Mouse (Mus musculus): ENCODE data around the gene Cd8b1. TPM values are rescaled to one million over a fixed set of nuclear protein-coding genes. Genes with fewer than 3 reads are reported as not detected.

Cd8b1 gene
- 0.28 TPM for polyA plus RNA-seq (2014; fragmentation: Illumina TruSeq; extraction: RNeasy Lipid Tissue Mini Kit (QIAGEN cat#74804); ENCODE audit: low read depth, low replicate concordance)

DNA sequence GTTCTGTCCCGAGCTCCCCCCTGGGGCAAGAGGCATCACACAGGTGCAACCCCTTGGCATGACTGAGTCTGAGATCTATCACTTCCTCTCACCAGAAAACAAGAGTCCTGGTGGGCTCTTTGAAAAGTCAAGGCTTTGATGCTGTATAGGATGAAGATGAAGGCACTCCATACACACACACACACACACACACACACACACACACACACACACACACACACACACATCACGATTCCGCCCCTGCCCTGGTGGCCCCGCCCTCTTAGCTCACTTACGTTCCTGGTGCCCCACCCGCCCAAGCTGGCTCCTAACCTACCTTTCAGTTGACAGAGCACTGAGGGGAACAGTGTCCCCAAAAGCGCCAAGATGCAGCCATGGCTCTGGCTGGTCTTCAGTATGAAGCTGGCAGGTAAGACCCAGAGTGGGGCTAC is at the start of gene Cd8b1:
Gene Cd8b1, plus strand, starts transcription at position 298 of the 431 bp plus-strand sequence.

DNA sequence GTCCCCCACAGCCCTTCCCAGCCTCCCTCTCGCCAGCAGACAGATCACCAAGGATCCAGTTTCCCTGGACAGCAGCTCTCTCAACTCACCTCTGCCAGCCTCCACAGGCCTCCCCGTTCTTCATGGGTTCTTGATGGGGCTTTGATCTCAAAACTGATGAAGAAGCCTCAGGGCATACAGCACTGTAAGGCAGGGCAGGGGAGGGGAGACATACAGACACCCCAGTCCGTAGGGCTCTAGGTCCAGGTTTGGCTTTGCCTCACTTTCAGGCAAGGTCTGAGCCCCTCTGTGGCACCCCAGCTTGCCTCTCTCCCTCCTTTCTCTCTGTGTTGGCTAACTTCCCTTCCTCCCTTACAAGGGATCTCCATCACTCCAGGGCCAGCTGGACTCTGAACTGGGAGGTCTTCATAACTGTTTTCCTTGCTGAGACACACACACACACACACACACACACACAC is 733 bp upstream of the Cd8b1 start, which contains the start of gene Smyd1:
Gene Smyd1, minus strand, starts transcription at position 408 of the 458 bp plus-strand sequence.

GRCm38 (mm10) chr6:71373249-71373775 is 50.7 kb downstream of the Cd8b1 start, which contains the start of gene Cd8a:
Gene Cd8a (plus strand): TSS chr6:71373427.

Other genes with a start within 250 kb of the Cd8b1 start
- gene Thnsl2, start 178.3 kb upstream of the Cd8b1 start, polyA plus RNA-seq (2014; fragmentation: Illumina TruSeq; extraction: RNeasy Lipid Tissue Mini Kit (QIAGEN cat#74804); ENCODE audit: low read depth, low replicate concordance) = 6.7 TPM
- gene Fabp1, start 123.0 kb upstream of the Cd8b1 start, polyA plus RNA-seq (2014; fragmentation: Illumina TruSeq; extraction: RNeasy Lipid Tissue Mini Kit (QIAGEN cat#74804); ENCODE audit: low read depth, low replicate concordance) = not detected
- 622 TPM for gene Krcc1, start 51.1 kb upstream of the Cd8b1 start, polyA plus RNA-seq (2014; fragmentation: Illumina TruSeq; extraction: RNeasy Lipid Tissue Mini Kit (QIAGEN cat#74804); ENCODE audit: low read depth, low replicate concordance)
- gene Smyd1, start 555 bp upstream of the Cd8b1 start, polyA plus RNA-seq (2014; fragmentation: Illumina TruSeq; extraction: RNeasy Lipid Tissue Mini Kit (QIAGEN cat#74804); ENCODE audit: low read depth, low replicate concordance) = 0.47 TPM
- gene Cd8a, start 50.6 kb downstream of the Cd8b1 start, polyA plus RNA-seq (2014; fragmentation: Illumina TruSeq; extraction: RNeasy Lipid Tissue Mini Kit (QIAGEN cat#74804); ENCODE audit: low read depth, low replicate concordance) = 1.4 TPM
- 347 TPM for gene Rmnd5a, start 117.8 kb downstream of the Cd8b1 start, polyA plus RNA-seq (2014; fragmentation: Illumina TruSeq; extraction: RNeasy Lipid Tissue Mini Kit (QIAGEN cat#74804); ENCODE audit: low read depth, low replicate concordance)
- 338 TPM for gene Rnf103, start 171.1 kb downstream of the Cd8b1 start, polyA plus RNA-seq (2014; fragmentation: Illumina TruSeq; extraction: RNeasy Lipid Tissue Mini Kit (QIAGEN cat#74804); ENCODE audit: low read depth, low replicate concordance)
- 327 TPM for gene Chmp3, start 221.0 kb downstream of the Cd8b1 start, polyA plus RNA-seq (2014; fragmentation: Illumina TruSeq; extraction: RNeasy Lipid Tissue Mini Kit (QIAGEN cat#74804); ENCODE audit: low read depth, low replicate concordance)